Mouse (Mus musculus): ENCODE results near the gene Gsta3.

Gsta3 gene

DNA sequence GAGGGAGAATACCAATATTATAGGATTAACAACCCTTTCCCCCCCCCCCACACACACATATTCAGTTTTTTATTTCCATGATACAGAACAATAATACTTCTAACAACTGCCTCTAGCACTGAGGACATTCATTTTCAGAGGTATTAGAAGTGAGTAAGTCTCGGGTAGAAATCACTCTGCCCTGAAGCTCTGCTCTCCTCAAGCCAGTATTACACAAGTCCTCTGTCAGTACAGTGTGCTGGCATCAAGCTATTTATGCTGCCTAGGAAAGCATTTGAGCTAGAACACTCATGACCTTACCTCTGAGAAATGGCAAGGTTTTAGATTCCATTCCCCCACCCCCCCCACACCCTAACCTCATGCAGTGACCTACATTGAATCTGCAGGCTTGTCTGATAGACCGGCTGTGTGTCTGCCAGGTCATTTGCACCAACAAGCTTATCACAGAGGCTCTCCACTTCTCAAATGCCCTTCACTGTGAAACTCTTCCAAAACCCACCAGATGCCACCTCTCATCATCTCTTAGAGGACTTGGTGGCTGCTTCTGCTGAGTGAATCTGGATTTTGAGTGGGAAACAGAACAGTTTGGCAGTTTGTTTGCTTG lies 34.1 kb downstream of the Gsta3 start:
- TF ChIP-seq GATA4 (IDR thresholded peaks at IDR 0.05; ENCODE audit: insufficient replicate concordance, low read length): no peak

DNA sequence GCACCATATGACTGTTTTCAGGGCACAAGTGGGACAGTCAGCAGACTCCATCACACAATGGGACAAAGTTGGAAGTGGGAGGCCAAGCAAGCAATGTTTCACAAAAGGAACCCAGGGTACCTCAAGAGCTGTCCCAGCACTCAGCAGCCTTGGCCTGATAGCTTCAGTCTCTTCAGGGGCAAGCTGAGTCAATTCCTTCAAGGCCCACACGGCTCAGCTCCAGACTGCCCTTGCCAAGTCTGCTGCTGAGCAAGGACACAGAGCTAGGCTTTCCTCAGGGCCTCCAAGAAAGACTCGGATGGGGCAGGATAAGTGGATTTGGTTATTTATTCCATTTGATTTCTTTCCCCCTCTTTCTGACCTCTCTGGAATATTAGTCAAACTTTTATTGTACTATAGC lies 39.9 kb downstream of the Gsta3 start:
- TF ChIP-seq GATA4 (IDR thresholded peaks at IDR 0.05; ENCODE audit: insufficient replicate concordance, low read length): no peak

DNA sequence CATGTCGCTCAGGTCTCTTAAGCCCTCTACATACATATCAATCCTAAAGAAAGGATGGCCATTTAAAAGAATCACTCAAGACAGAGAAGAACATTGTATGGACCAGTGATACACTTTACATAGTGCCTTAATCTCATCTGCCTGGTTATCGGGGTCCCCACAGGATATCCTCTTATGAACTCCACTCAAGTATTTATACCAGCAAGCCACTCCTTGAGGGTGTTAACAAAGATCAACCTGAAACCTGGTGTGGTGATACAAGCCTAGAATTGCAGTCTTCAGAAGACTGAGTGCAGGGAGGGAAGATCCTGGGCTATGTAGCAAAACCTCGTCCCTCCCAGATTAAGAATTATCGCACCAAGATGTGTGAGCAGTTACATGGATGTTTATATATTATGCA lies 51.0 kb downstream of the Gsta3 start:
- TF ChIP-seq GATA4 (IDR thresholded peaks at IDR 0.05; ENCODE audit: insufficient replicate concordance, low read length): no peak

DNA sequence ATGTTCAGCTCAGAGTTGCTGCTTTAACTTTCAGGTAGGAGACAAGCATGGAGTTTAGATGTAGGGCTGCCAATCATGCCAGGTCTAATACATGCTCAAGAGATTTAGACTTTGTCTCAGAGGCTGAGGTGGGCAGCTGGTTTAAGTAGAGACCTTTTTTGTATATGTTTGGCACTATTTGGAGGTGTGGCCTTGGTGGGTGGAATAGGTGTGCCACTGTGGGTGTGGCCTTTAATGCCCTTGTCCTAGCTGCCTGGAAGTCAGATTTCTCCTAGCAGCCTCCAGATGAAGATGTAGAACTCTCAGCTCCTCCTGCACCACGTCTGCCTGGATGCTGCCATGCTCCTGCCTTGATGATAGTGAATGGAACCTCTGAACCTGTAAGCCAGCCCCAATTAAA lies 52.2 kb downstream of the Gsta3 start:
- no peak for TF ChIP-seq GATA4 (IDR thresholded peaks at IDR 0.05; ENCODE audit: insufficient replicate concordance, low read length)

DNA sequence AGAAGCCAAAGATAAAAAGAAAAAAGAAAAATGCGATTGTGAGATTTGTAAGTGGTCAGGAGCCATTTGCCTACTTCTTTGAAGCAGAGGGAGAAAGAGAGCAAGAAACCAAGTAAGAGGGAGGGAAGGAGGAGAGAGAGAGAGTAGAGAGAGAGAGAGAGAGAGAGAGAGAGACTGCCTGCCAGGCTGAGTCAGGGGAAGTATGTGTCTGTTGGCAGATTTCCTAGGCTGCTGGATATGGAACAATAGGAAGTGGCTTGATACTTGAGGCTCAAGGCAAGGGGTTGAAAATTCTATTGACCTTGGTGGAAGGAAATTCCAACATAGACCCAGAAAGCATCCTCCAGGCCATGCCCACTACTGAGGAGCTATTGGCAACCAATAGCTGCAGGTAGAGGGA lies 55.8 kb downstream of the Gsta3 start:
- no peak for TF ChIP-seq GATA4 (IDR thresholded peaks at IDR 0.05; ENCODE audit: insufficient replicate concordance, low read length)

DNA sequence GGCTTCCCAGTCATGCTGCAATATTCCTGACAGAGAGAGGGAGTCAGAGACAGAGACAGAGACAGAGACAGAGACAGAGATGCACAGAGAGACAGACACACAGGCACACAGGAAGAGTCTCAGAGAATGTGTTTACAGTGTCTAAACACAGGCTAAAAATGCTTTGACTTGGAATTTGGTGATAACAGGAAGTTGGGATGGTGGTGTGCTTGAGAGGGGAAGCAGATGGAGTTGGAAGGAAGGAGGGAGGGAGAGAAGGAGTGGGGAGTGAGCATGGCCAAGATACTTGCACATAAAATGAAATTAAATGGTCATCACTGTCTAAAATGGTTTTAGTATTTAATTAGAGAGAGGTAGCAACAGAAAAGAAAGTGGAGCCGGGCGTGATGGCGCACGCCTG lies 57.7 kb downstream of the Gsta3 start:
- TF ChIP-seq GATA4 (IDR thresholded peaks at IDR 0.05; ENCODE audit: insufficient replicate concordance, low read length): no peak

DNA sequence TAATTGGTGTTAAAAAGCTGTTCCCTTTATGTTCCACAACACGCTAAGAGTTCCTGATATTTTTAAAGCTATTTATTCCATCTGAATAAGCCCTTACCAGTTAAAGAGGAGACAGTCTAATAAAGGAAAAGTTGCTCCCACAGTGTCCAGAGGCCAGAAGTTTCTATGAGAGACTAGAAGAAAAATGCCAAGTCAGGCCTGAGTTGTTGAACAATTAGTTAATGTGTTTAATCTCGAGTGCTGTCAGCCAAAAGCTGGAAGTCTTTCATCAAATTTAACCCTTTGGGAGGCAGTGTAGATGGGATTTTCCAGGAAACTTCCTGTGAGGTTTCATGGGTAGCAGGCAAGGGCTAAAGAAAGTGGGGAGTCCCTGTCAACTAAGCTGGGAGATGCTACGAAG lies 59.4 kb downstream of the Gsta3 start:
- TF ChIP-seq GATA4 (IDR thresholded peaks at IDR 0.05; ENCODE audit: insufficient replicate concordance, low read length): no peak

DNA sequence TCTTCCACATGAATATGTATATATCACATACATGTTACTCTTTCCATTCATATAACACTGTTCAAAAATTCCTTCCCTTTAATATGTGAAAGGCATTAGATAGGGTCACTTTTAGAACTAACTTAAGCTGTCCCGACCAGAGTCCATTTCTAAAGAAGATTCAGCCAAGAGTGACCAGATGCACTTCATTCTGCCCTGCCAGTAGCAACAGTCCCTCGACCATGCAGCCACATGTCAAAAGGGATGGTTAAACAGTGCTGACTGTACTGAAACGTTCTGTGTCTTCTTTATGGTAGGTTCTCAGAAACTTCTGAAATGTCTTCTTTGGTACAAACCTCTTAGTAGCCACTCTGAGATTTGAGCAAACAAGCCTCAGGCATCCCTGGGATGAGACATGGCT lies 61.3 kb downstream of the Gsta3 start:
- TF ChIP-seq GATA4 (IDR thresholded peaks at IDR 0.05; ENCODE audit: insufficient replicate concordance, low read length): no peak

DNA sequence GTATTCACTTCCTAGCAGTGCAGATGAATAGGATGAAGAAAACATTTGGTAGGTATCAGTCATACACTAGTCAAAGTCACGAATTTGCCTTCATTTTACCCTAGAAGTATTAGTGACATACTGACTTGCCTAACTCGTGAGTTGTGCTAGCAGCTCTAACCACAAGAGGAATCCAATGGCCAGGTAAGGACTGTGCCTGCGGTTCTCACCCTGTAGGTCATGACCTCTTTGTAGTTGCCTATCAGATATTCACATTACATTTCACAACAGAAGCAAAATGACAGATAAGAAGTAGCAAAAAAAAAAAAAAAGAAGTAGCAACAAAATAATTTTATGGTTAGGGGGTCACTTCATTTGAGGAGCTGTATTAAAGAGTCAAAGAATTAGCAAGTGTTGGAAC lies 63.8 kb downstream of the Gsta3 start:
- TF ChIP-seq GATA4 (IDR thresholded peaks at IDR 0.05; ENCODE audit: insufficient replicate concordance, low read length): peak; percentile 90

DNA sequence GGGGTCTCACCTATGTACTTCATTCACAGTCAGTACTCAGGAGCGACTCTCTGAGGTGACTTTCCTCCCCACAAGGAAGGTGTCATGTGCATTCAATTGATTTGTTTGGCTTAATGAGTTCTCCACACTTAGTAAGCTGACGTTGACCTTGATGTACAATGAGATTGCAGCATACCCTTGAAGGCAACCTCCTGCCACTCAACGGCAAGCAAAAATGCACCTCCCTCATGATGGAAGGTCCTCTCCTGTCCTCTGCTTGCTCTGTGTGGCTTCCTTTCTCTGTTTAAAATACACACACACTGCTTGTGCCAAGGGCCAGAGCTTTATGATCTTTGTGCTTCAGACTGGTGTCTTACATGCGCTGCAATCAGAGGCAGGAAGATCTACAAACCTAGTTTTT lies 64.3 kb downstream of the Gsta3 start:
- no peak for TF ChIP-seq GATA4 (IDR thresholded peaks at IDR 0.05; ENCODE audit: insufficient replicate concordance, low read length)

DNA sequence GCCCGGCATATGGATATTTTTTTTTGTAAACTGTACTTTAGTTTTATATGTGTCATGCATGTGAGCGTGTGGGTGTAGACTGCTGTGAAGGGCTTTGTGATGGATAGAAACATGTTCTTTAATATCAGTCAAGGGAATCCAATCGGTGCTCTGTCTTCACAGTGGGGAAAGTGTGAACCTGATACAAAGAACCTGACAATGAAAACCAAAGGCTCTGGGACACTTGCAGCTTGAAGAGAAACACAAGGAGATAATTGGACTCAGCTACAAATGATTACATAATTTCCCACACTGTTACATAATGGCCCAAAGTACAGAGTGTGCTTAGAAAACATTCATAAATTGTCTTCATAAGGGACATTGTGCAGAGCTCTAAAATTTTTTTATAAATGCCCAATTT lies 65.1 kb downstream of the Gsta3 start:
- TF ChIP-seq GATA4 (IDR thresholded peaks at IDR 0.05; ENCODE audit: insufficient replicate concordance, low read length): no peak

DNA sequence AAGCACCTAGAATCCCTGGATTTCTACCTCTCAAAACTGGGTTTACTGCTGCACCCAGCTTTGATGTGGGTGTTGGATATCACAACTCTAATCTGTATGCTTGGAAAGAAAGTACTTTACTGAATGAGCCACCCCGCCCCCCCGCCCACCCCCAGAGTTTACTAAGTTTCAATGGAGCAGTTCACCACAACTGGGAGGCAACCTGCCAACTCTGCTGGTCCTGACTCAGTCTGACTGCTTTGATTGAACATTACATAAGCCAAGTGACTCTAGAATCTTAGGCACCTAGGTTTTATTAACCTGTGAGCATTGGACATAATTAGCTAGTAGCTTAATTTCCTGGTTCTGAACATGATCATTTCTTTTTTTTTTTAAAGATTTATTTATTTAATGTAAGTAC lies 73.9 kb downstream of the Gsta3 start:
- TF ChIP-seq GATA4 (IDR thresholded peaks at IDR 0.05; ENCODE audit: insufficient replicate concordance, low read length): no peak

Data from liver, adult (tissue).